Mouse (Mus musculus) gastrocnemius, postnatal 25 days (tissue): ENCODE measurements at regions not wholly inside any gene's neighbourhood (a gene's known extent, or its start where the extent isn't known, plus 50 kb on each side); places are given as distances from the start of the nearest gene placed in this dataset.

Experiments
- DNase-seq: peaks from one replicate; pipeline ENCODE4 v3.0.0; 2022

DNA sequence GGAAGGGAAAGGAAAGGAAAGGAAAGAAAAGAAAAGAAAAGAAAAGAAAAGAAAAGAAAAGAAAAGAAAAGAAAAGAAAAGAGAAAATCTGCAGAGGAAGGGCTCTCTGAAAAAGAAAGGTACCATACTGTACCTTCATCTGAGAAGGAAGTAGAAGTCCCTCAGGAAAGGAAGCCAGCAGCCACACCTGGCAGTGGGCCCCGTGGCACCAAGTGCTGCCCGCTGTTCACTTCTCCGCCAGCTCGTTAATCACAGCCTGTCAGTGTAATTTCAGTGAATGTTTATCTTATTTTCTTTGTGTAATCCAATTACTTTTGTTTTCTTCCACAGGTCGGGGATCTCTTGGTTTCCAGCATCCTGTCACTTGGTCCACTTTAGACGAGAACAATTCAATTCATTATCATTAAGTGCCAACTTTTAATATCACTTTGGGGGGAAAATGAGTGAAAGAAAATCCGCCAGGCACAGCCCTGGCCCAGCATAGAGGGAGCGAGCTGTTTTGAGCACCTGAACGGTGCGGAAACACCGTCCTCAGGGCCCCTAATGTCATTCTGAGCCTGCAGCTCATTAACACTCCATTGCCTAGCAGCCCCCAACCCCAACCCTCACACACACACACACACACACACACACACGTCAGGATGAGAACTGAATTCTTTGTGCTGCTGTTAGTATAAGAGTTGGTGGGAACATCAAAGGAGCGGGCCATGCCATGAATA lies 309.7 kb downstream of the Irx2 start:
- no peak for DNase-seq

DNA sequence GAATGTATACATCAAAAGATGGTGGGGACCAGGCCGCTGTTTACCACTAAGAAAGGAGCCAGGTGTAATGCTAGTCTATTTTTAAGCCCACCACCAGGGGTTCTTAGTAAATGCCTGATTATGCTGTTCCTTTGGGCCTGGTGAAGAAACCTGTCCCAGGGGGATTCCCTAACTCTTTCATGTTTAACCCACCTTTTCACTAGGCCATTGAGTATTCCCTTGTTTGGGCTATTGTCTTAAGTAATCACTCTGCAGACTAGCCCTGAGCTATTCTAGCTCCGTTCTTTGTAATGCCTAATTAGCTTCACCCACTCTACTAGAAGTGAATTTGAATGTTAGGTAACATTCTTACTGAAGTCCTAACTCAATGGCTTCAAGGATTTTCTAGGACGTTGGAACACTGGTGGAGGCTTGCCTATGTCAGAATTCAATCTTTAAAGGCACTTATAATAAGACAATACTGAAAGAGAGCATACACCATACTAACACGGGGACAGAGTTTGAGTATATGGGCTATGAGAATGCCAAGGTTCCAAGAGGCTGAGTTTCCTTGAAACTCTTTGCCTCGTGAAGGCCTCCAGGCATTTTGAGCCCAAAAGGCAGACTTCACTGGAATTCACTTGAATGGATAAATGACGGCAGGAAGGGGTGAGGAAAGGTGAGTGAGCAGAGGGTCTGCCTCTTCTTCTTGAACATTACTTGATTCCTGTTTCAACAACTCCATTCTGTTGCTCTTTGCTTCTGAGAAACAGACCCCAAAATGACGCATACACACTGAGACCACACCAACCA lies 312.7 kb upstream of the Irx4 start:
- DNase-seq = no peak

DNA sequence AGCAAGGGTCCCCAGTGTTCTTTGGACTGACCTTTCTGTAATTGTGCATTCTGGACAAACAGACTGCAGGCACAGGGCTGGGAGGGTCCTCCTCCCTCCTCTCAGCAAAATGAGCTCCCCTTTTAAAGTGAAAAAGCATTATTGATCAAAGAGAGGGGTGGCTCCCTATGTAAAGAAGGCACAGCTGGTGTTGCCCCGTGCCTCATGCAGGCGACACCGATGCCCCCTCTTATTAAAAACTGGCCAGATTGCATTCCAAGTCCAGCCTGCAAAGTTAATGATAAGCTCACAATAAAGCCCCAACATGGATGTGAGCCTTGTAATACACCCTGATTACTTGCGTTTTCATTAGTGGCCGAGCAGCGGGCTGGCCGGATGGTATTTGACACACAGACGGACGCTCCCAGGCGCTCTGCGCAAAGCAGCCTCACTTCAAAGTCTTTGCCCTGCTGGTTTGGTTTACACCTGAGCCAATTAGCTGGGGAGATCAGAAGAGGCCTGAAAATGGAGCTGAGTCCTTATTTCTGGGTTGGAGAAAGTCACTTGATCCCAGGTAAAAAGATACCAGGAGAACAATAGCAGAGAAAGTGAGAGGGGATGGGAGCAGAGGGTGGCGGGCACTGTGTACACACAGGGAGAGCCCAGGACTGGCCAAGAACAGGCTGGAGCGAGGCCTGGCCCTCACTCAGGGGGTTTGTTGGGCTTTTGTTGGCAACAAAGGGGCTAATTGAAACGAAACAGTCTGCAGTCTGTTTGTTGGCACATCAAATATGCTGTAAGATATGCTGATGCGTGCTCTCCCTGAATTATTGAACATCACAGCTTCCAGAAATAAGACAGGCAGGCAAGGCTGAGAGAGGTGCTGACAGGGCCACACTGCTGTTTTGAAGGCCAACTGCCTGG lies 301.4 kb upstream of the Irx4 start:
- no peak for DNase-seq

DNA sequence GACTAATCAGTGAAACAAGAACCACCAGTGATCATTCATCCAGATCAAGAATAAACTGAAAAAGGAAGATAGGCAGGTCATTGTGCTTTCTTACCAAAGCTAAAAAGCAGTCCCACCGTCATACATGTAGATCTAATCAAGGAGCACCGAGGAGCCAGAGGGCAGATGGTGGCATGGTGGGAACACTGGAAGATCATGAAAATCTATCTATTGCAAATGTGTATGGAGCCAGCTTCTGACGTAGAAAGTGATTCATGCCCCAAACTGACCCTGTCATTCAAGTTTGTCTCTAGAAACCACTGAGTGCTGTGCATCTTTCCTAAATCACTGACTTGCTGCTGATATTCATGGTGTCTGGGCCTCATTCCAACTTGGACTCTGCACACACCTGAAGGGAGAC lies 299.0 kb upstream of the Irx4 start:
- no peak for DNase-seq

DNA sequence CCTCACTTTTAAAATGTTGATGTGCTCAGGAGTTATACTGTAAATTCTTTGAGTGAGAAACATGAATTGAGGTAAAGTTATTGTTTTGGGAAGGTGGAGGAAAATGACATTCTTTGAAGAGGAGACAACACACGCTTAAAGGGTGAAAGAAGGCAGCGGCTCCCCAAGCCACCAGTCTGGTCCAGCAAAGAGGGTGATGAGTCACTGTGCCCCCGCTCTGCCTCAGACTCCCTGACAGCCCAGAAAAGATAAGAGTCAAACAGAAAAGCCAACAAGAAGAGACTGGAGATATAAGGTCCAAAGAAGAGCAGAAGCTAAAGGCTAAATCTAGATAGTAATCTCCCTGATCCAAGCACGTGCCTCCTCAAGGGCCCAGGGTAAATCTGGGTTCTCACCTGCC lies 288.1 kb upstream of the Irx4 start:
- no peak for DNase-seq

DNA sequence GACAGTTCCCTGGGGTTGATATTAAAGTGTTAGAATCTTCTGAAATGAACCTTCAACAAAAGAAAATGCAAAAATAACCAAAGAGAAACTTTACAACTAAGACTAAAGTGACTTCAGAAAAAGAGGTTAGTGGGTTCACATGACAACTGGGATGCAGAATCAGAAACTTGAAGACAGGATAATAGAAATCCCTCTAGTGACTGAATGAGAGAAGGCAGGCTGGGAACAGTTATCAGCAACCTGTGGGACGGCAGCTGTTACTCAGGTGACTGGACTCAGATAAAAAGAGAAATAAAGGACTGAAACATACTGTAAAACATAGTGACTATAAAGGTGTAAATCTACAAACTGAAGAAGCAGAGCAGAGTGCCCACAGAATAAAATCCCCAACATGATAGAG lies 287.4 kb upstream of the Irx4 start:
- no peak for DNase-seq

DNA sequence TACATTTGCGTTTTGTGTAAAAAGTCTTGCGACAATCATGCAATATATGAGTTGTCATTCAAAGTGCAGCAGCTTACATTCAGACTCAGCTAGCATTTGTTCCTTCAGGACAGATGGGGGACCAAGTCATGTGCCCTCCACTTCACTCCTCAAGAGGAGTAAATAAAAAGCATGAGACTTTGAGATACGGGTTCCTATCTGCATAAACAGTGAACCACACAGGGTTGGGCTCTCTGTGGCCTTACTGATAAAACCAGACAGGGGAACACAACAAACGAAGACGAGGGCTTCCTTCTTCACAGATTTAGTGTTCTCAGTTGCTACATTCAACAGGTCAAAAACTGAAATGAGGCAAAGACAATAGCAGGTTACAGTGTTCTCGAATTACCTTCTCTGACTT lies 283.1 kb upstream of the Irx4 start:
- no peak for DNase-seq

DNA sequence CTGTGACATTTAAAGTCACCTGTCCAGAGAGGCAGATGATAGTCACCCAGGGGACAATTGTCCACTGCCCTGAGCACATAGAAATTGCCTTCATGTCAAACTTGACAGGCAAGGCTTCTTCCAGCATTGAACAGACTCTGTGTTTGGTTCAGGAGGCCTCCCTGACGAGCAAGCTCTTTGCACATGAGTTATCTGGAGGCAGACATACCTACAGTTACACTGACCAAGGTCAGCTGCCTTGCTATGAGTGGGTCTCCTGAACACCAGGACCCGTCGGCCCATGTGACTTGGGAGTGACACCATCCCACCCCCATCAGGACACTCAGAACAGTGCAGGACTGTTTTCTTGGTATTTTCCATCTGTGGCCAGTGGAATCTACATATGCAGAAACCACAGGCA lies 282.3 kb upstream of the Irx4 start:
- no peak for DNase-seq

DNA sequence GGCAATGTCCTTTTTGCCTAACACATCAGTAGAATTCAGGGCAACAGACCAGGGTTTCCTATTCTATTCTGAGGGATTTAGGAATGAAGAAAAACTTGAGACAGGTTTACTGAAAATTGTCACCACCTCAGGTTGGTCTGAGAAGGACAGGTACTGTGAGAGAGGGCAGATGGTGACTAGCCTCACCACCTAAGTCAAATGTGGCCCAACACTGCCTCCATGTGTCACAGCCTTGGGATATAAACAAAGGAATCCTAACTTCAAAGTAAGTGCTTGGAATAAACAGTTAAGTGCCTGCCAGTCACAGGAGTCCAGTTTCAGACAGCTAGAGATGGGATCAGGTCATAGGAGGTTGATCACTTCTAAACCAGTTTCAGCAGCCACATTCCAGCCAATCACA lies 281.3 kb upstream of the Irx4 start:
- no peak for DNase-seq

DNA sequence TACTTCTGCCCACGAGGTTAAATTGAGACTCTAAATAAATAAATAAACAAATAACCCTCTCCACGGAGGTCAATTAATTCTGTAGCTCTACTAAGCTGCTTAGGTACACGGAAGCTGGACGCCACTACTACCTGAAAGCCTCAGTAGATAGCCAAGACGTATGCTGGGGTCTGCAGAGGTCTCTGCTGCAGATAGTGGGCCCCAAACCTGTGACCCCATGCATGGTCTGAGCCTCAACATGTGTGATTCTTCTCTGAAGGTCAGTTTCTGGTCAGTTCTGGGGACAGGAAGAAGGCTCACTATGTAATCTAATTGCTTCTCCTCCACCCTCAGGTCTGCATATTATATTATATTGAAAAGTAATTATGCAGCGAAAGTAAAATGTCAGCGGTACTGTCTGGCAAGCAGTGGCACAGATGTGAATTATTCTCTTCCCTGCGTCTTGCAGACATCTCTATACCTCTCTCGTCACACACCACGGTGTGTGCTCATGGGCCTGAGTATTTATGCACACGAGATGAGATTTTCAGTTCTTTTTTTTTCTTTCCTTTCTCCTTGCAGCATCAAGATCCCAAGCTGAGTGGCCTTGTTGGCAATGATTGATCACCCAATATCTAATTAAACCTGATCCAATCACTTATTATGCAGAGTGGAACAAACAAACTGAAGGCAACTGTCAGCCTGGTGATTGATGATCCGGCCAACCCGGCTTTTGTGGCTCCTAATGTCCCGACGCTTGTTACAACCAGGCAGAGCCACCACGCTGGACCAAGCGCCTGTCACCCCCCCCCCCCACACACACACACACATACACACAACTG lies 267.5 kb upstream of the Irx4 start:
- DNase-seq = no peak

DNA sequence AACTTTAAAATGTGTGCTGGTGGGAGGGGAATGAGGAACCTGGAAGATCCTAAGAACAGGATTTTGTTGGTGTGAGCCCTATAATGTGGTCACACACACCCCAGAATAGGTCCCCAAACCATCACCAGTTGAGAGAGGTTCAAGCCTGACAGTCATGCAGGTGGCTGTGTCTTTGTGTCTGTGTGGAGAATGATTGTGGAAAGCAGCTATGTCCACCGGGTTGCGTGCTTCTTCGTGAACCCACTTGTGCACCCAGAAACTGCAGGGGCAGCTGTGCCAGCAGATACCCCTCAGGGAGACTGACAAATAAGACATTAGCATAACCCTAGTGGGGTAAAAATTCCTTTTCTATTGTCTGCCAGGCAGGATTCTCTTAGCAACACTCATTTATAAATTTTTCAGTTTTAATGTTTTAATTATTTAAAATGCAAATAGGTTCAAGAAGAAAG lies 266.8 kb upstream of the Irx4 start:
- DNase-seq = no peak

DNA sequence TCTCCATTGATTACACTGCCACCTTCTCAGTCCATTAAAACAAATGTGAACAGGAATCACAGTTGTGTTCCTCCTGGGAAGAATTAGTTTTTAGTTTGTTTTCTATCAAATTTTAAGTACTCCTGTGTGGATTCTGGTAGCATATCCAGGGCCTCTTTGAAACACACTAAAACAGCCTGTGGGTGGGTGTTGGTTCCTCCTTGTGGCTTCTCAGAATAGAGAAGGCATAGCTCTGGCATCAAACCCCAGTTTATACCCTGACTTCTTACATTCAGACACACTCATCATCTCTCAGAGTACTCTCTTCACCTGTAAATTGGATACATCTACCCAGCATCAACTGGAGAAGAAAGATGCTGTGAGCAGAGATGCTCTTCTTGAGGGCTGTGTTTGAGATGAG lies 265.7 kb upstream of the Irx4 start:
- no peak for DNase-seq

DNA sequence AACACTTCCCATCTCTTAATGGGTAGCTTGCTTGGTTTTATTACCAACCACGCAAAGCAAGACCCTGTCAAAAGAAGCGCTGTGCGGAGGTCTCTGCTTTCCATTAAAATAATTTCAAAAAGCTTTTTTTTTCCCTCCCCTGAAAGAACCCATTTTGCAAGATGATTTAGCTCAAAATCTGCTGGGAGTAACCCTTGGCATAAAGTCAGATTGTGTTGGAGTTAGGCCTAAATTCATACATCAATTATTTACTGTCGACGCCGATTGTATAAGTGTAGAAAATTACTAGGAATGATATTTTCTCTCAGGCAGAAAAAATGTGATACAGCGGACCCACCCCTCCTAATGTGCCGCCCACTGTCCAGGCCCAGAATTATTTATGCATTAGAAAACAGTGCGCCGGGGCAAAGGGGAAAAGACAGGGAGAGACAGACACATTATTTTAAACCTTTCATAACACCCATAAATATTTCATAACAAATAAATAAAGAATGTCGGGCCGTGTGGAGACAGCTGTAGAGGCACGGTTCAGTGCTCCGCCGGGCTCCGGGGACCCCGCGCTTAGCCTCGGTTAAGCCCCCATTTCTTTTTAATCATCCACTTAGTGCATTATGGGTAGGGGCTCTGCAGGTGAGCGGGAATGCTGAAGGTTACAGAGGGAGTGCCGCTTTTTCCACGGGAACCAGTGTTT lies 251.3 kb upstream of the Irx4 start:
- DNase-seq = no peak

DNA sequence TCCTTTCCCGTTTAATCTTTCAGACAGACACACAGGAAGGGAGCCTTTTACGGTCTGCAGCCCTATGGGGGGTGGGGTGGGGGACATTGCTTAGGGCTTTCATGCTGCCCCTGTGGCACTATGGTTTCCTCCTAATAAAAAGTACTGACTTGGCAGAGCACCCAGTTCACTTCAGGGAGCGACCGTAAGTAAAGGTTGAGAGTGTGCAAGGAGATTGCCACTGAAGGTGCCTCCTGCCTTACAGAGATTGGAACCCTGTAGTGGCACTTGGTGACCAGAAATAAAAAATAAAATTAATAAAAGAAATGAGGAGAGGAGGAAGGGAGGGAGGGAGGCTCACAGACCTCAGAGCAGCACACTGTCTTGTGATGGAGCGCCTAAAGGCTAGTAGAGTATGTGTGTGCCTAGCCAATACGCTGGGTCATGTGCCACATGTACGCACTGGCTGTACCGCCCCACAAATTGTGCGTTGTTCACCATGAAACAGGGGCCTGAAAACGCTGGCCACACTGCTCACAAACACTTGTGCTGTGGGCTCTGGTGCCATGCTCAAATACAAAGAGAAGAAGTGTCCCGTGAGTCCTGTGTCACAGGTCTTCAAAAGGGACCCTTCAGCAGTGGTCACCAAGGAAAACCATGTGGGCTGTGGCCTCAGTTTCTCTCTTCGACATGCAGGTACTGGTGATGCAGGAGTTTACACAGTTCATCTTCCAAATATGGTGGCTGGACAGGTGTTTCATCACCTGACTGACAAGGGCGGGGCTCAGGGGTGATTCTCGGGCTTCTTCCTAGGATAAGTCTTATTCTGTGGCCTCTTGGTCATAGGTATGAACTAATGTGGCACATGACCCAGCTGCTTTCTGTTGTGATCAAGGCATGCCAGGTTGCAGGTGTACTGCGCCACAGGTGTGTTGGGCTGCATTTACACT lies 250.5 kb upstream of the Irx4 start:
- no peak for DNase-seq

DNA sequence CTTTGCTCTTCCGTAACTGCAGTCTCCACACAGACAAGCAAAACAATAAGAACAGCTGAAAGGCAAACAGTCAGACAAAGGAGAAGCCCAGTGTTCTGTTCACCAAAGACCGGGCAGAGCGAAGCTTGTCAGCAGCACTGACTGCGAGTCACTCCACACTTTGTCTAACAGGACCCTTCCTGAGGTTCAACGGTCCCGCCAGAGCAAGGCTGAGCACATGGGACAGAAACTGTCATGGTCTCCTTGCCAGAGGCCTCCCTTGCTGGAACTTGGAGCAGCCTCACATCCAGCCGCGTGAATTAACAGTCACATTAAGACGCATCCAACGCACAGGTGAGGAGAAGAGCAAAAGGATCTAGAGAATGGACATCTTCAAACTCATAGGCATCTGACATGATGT lies 241.1 kb upstream of the Irx4 start:
- DNase-seq = no peak

DNA sequence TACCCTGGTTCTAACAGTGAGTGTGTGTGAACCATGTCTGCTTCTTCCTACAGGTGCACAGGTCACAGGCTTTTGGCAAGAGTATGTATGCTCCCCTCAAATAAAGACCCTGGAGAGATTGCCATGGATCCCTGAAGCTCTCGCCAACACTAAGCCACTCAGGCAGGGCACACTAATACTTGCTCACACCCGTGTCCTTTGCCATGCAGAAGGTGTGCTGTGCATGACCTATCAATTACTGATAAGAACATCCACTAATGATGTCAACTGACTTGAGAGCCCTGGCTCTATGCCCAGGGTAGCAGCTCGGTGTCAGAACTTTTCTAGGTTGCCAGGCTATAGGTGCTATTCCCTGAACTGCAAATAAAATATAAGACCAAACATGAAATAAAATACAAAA lies 229.1 kb upstream of the Irx4 start:
- DNase-seq = no peak

DNA sequence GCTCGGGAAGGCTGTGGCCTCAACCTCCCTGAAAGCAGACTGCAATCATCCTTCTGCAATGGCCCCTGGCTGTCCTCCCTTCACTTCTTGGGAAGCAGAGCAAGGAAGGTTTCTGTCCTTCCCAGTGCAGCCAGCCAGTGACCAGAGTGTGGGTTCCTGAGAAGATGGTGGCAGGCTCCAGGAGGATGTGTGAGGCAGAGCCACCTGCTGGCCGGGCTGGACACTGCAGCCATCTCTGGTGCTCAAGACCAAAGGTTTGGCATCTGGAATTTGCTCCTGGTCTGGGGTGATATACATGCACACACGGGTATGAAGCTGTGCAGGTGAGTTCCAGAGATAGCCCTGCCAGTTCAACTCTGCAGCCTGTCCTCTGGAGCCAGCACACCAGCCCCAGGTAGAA lies 227.2 kb upstream of the Irx4 start:
- no peak for DNase-seq

DNA sequence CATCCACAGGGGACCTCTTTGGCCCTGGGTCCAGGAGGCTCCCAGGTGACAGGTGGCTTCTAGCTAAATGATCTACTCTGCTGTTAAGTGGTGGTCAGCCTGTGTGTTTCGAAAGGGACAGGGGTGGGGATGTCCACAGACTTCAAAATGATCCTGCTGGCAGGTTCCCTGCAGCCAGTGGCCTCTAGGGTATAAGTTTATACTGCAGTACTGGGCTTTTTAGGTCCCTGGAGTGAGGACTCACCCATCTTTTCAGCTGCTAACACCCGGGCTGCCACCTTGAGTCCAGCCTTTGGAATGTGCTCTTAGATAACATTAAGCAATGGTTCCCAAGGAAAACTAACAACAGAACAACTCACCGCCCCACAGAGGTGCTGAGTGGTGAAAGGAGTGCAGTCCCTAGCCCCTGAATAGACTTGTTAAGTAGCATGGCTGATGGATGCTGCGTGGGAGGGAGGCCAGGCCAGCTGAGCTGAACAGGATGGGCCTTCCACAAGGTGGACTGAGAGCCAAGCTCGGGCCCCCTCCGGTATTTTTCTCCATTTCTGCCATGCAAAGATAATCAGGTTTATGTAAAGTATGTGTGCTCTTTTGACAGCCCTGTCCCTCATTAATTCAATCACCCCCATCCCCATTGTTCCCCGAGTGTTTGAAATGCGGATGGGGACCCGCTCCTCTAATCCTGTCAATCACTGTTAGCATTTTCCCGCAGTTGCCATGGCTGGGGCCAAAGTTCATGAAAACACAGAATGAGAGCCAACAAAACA lies 226.0 kb upstream of the Irx4 start:
- no peak for DNase-seq

DNA sequence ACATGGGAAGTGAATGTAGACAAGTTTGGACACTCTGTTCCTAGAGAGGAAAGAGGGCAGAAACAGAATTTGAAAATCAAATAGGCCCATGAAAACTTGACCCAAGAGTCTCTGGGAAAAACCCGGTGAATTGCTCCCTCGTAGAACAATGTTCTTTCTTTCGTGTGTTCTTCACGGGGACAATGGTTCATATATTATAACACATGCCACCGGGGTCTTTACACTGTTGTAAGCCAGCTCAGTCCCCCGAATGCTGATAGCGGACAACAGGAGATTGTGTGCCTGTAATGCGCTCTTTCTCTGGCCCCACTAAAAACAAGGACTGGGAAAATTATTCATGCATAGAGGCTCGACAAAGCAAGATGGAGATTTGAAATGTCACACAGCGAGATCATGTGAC lies 225.4 kb upstream of the Irx4 start:
- DNase-seq = no peak
